Mouse (Mus musculus) forebrain, embryonic 15.5 days (tissue): ENCODE data around the gene Calhm3. TPM values are rescaled to one million over a fixed set of nuclear protein-coding genes. Genes with fewer than 3 reads are reported as not detected.

Experiments
- polyA plus RNA-seq: library from polyadenylated mRNA; unstranded; fragments of >200 nt; fragmentation: Nextera tagmentation; extraction: Ambion mirVana; gene quantifications from 2 replicates; pipeline ENCODE4 v1.2.1, GENCODE M21; 2015

The Calhm3 gene
- polyA plus RNA-seq, 1 experiment from 2014 or later: not detected

Other genes with a start within 250 kb of the Calhm3 start
- 333 TPM in 2 replicates for gene Ina, start 143.1 kb downstream of the Calhm3 start, polyA plus RNA-seq
- gene Nt5c2, start 142.6 kb downstream of the Calhm3 start, polyA plus RNA-seq: 73.2 and 78.2 TPM in 2 replicates
- 27.4 and 29.8 TPM in 2 replicates for gene Pcgf6, start 106.9 kb downstream of the Calhm3 start, polyA plus RNA-seq
- 6.9 and 7.8 TPM in 2 replicates for gene Taf5, start 90.0 kb downstream of the Calhm3 start, polyA plus RNA-seq
- 1,420 and 1,492 TPM in 2 replicates for gene Usmg5, start 67.1 kb downstream of the Calhm3 start, polyA plus RNA-seq
- 7.3 and 8.6 TPM in 2 replicates for gene Pdcd11, start 67.0 kb downstream of the Calhm3 start, polyA plus RNA-seq
- gene Calhm2, start 19.5 kb downstream of the Calhm3 start, polyA plus RNA-seq: 1.0 and 1.2 TPM in 2 replicates
- gene Calhm1, start 13.5 kb downstream of the Calhm3 start, polyA plus RNA-seq: not detected in 2 replicates
- gene Neurl1a, start 21.1 kb upstream of the Calhm3 start, polyA plus RNA-seq: 7.2 and 7.9 TPM in 2 replicates